Mouse (Mus musculus): Measurements from ENCODE around the gene Uspl1.
"Not testable (repeated sequence)": the region's sequence is repeated elsewhere in the genome, so short reads cannot be mapped to it uniquely, and the experiment has no call there.

Uspl1 gene

GRCm38 (mm10) chr5:149184104-149184843, at the start of gene Uspl1, which contains the start of gene Hmgb1:
Gene Uspl1, plus strand, starts transcription at chr5:149184350.
Gene Hmgb1, minus strand, starts transcription at chr5:149184489.
- DNase-seq (ENCODE audit: extremely low spot score, low read depth, low spot score): peak; percentile 88

- DNase-seq (ENCODE audit: extremely low spot score, low read depth, low spot score): no peak
Observed at GRCm38 (mm10) chr5:149134751-149135454, 49.2 kb upstream of the Uspl1 start.

- no peak for DNase-seq (ENCODE audit: extremely low spot score, low read depth, low spot score)
Observed at GRCm38 (mm10) chr5:149135455-149136354, 48.4 kb upstream of the Uspl1 start.

GRCm38 (mm10) chr5:149136933-149137365, 47.2 kb upstream of the Uspl1 start:
- DNase-seq (ENCODE audit: extremely low spot score, low read depth, low spot score): no peak

GRCm38 (mm10) chr5:149137447-149137846, 46.7 kb upstream of the Uspl1 start:
- no peak for DNase-seq (ENCODE audit: extremely low spot score, low read depth, low spot score)

GRCm38 (mm10) chr5:149138087-149138486, 46.1 kb upstream of the Uspl1 start:
- DNase-seq (ENCODE audit: extremely low spot score, low read depth, low spot score): not testable (repeated sequence)

- DNase-seq (ENCODE audit: extremely low spot score, low read depth, low spot score): no peak
Observed at GRCm38 (mm10) chr5:149140336-149140735, 43.8 kb upstream of the Uspl1 start.

GRCm38 (mm10) chr5:149141155-149141554, 43.0 kb upstream of the Uspl1 start:
- DNase-seq (ENCODE audit: extremely low spot score, low read depth, low spot score): not testable (repeated sequence)

- DNase-seq (ENCODE audit: extremely low spot score, low read depth, low spot score): no peak
Observed at GRCm38 (mm10) chr5:149143766-149144375, 40.3 kb upstream of the Uspl1 start.

GRCm38 (mm10) chr5:149146691-149147090, 37.5 kb upstream of the Uspl1 start:
- DNase-seq (ENCODE audit: extremely low spot score, low read depth, low spot score): no peak

- no peak for DNase-seq (ENCODE audit: extremely low spot score, low read depth, low spot score)
Observed at GRCm38 (mm10) chr5:149147386-149148000, 36.7 kb upstream of the Uspl1 start.

- no peak for DNase-seq (ENCODE audit: extremely low spot score, low read depth, low spot score)
Observed at GRCm38 (mm10) chr5:149150882-149151281, 33.3 kb upstream of the Uspl1 start.

- DNase-seq (ENCODE audit: extremely low spot score, low read depth, low spot score): no peak
Observed at GRCm38 (mm10) chr5:149152063-149152773, 31.9 kb upstream of the Uspl1 start.

GRCm38 (mm10) chr5:149152774-149153155, 31.4 kb upstream of the Uspl1 start:
- DNase-seq (ENCODE audit: extremely low spot score, low read depth, low spot score): no peak

GRCm38 (mm10) chr5:149156886-149157563, 27.1 kb upstream of the Uspl1 start:
- DNase-seq (ENCODE audit: extremely low spot score, low read depth, low spot score): no peak

- DNase-seq (ENCODE audit: extremely low spot score, low read depth, low spot score): no peak
Observed at GRCm38 (mm10) chr5:149159021-149159420, 25.1 kb upstream of the Uspl1 start.

- DNase-seq (ENCODE audit: extremely low spot score, low read depth, low spot score): no peak
Observed at GRCm38 (mm10) chr5:149160469-149160868, 23.7 kb upstream of the Uspl1 start.

GRCm38 (mm10) chr5:149162890-149163289, 21.3 kb upstream of the Uspl1 start:
- no peak for DNase-seq (ENCODE audit: extremely low spot score, low read depth, low spot score)

GRCm38 (mm10) chr5:149164881-149165280, 19.3 kb upstream of the Uspl1 start:
- no peak for DNase-seq (ENCODE audit: extremely low spot score, low read depth, low spot score)

Data from hindlimb bud, embryonic 11.5 days (tissue).